Mouse (Mus musculus) erythroblast, embryonic 14.5 days (primary cell): ENCODE data around the gene Usp44. TPM values are rescaled to one million over a fixed set of nuclear protein-coding genes. Genes with fewer than 3 reads are reported as not detected.
"Not testable (repeated sequence)": the region's sequence is repeated elsewhere in the genome, so short reads cannot be mapped to it uniquely, and the experiment has no call there.

ENCODE experiments used
- H3K27me3 ChIP-seq: 2 replicates; pipeline ENCODE4 v1.6.1; 2012; ENCODE audit warnings: inconsistent platforms; ENCODE audit not compliant: control insufficient read depth
- H3K36me3 ChIP-seq: 2 replicates; pipeline ENCODE4 v1.6.1; 2012; ENCODE audit warnings: mild to moderate bottlenecking, inconsistent platforms; ENCODE audit not compliant: control insufficient read depth
- H3K4me1 ChIP-seq: 2 replicates; pipeline ENCODE4 v1.6.1; 2012; ENCODE audit warnings: inconsistent platforms; ENCODE audit not compliant: control insufficient read depth
- H3K4me3 ChIP-seq: replicated peaks from 2 replicates; pipeline ENCODE3; 2012; ENCODE audit warnings: moderate library complexity, mild to moderate bottlenecking, inconsistent platforms
- H3K9me3 ChIP-seq: 2 replicates; pipeline ENCODE4 v1.6.1; 2012; ENCODE audit warnings: low read length, inconsistent platforms, mixed read lengths; ENCODE audit not compliant: control insufficient read depth
- GATA1 ChIP-seq: IDR thresholded peaks from 2 replicates; pipeline ENCODE4 v1.6.1; 2012; ENCODE audit warnings: low read length, inconsistent platforms, mixed read lengths
- TAL1 ChIP-seq: IDR thresholded peaks from 3 replicates; pipeline ENCODE4 v1.6.1; 2012; ENCODE audit warnings: low read length, inconsistent platforms, mixed read lengths
- polyA plus RNA-seq: library from polyadenylated mRNA; stranded (reverse); fragments of >175 nt; gene quantifications from 2 replicates; pipeline ENCODE4 v1.2.3, GENCODE M21; 2012

Gene Usp44
- polyA plus RNA-seq, result not detected in 2 replicates

DNA sequence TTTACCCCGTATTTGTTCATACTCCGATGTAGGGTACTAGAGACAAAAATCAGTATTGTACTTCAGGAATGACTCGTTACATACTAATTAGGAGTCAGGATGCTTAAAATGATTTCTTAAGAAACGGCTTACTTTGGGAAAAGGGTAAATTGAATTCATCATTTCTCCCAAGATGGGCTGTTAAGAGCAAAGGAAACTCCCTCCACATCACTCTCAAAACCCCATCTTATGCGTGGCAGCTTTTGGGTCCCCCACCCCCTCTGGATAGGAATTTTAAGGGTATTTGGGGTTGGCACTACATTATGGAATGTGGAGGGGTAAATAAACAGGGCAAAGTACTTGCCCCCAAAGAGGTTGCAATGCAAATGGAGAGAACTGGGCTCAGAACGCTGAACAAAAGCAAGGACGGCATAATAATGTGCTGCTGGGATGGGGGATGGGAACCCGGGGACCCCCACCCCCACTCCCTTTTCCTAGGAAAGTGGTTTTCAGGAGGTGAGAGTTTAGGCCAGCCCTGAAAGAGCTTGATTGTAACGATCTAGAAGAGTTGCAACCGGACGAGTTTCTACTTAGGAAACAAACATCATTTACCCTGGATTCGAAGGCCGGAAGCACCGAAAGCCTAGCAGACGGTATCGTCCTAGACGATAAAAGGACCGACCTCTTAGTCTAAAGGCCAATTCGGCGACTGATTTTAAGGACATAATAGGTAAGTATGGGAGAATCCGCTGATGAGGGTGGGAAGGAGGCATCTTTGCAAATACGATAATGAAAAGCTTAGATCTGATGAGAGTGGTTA, at the start of gene Usp44:
Gene Usp44 (plus strand): TSS at position 625 of the 799 bp plus-strand sequence.
- H3K36me3 ChIP-seq, result no peaks in the 10 kb centered on the region
- no peak within 1 kb of the TSS for H3K4me3 ChIP-seq
- H3K4me1 ChIP-seq, result peaks cover 13% of the 10 kb centered on the region
- no peak for TF ChIP-seq TAL1
- H3K9me3 ChIP-seq, result peaks cover 8% of the 10 kb centered on the region
- H3K27me3 ChIP-seq, result peaks cover 81% of the 10 kb centered on the region

- no peaks in the 10 kb centered on the region for H3K9me3 ChIP-seq
- H3K36me3 ChIP-seq, result no peaks in the 10 kb centered on the region
- no peaks in the 10 kb centered on the region for H3K4me1 ChIP-seq
- no peak for TF ChIP-seq TAL1
- H3K27me3 ChIP-seq, result no peaks in the 10 kb centered on the region
- H3K4me3 ChIP-seq, result no peak overlapping the region
Measured at GRCm38 (mm10) chr10:93783216-93784013, 47.9 kb upstream of the Usp44 start.

DNA sequence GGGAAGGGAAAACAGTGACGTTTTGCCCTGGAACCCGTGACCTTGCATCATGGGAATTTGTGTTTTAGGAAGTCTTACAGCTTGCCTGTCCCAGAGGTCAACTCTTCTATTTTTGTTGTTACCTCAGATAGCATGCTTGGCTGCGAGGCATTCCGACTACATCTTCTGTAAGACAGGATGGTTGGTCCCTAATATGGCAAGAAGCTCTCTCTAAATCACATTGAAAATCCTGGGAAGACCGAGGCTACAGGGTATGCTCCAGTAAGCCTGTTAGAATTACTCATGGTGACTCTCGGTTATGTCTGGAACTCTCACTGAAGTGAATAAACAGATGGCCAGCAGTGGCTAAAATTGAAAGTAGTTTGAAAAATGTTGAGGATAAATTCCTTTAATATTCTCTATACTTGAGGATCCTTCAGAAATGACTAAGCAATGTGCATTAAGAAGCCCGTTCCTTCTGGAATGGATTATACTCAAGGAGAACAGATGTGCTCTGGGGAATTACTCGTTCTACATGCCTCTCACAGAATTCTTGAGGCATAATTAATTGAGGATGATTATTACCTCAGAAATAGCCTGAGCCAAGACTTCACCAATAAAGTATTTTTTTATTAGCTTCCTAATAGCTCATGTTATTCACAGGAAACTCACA, 31.5 kb upstream of the Usp44 start:
- no peaks in the 10 kb centered on the region for H3K4me1 ChIP-seq
- no peaks in the 10 kb centered on the region for H3K36me3 ChIP-seq
- no peak for TF ChIP-seq TAL1
- no peak for TF ChIP-seq GATA1
- H3K27me3 ChIP-seq, result no peaks in the 10 kb centered on the region; the same call in 1 of the 2 replicates
- H3K9me3 ChIP-seq, result no peaks in the 10 kb centered on the region
- no peak overlapping the region for H3K4me3 ChIP-seq

GRCm38 (mm10) chr10:93800363-93800722, 31.0 kb upstream of the Usp44 start:
- Histone ChIP-seq H3K9me3 (no peaks in the 10 kb centered on the region), H3K36me3 (no peaks in the 10 kb centered on the region), H3K27me3 (no peaks in the 10 kb centered on the region; the same call in 1 of the 2 replicates), H3K4me3 (no peak overlapping the region), H3K4me1 (no peaks in the 10 kb centered on the region)
- TF ChIP-seq GATA1 (no peak), TAL1 (no peak)

GRCm38 (mm10) chr10:93800895-93801294, 30.5 kb upstream of the Usp44 start:
- no peaks in the 10 kb centered on the region for H3K9me3 ChIP-seq
- H3K4me1 ChIP-seq, result no peaks in the 10 kb centered on the region
- TF ChIP-seq GATA1 (no peak), TAL1 (no peak)
- H3K4me3 ChIP-seq, result no peak overlapping the region
- H3K27me3 ChIP-seq, result no peaks in the 10 kb centered on the region; the same call in 1 of the 2 replicates
- H3K36me3 ChIP-seq, result no peaks in the 10 kb centered on the region

DNA sequence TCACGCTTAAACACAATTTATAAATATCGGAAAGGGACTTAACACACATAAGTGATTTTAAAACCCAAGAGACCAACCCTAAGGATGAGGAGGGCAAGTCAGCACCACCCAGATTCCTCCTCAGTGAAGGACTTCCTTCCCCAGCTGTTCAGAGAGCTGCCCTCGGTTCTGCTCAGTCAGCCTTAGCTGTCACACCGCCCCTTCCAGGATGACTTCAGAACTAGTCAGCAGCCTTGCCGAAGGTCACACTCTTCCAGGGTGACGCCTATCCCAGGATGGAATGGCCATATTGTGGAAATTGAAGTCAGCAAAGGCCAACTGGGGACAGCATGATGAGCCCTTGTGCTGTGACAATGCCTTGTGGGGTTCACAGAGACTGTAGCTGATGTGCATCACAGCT, 28.2 kb upstream of the Usp44 start:
- TF ChIP-seq TAL1, result no peak
- TF ChIP-seq GATA1, result no peak
- no peaks in the 10 kb centered on the region for H3K9me3 ChIP-seq
- no peaks in the 10 kb centered on the region for H3K4me1 ChIP-seq
- H3K4me3 ChIP-seq, result no peak overlapping the region
- no peaks in the 10 kb centered on the region for H3K36me3 ChIP-seq
- no peaks in the 10 kb centered on the region; the same call in 1 of the 2 replicates for H3K27me3 ChIP-seq

- H3K27me3 ChIP-seq, H3K4me3 ChIP-seq, H3K36me3 ChIP-seq, H3K4me1 ChIP-seq, H3K9me3 ChIP-seq: not testable (repeated sequence)
Measured at GRCm38 (mm10) chr10:93809438-93809837, 21.9 kb upstream of the Usp44 start.

- no peak for TF ChIP-seq GATA1
- no peak for TF ChIP-seq TAL1
- Histone ChIP-seq H3K9me3 (no peaks in the 10 kb centered on the region), H3K27me3 (no peaks in the 10 kb centered on the region), H3K4me1 (no peaks in the 10 kb centered on the region), H3K36me3 (no peaks in the 10 kb centered on the region), H3K4me3 (no peak overlapping the region)
Measured at GRCm38 (mm10) chr10:93810590-93811185, 20.7 kb upstream of the Usp44 start.

DNA sequence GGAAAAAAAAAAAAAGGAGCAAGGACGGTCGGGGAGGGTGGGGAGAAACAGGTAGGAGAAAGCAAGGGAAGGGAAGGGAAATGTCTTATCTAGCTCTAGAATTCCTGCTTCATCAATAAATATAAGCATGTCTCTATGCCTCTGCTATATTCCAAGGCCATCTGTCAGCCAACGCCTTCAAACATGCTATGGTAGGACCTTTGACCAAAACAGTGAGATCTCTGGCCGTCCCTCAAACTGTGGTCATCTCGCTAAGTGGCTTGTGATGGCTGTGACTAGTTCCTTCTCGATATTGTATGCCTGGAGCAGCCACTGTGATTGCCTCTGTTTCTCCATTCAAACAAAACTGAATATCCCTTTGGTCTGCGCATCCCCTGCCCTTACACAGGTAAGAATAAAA, 19.3 kb upstream of the Usp44 start:
- no peak for TF ChIP-seq GATA1
- no peak for TF ChIP-seq TAL1

More for the DNA sequence above, 19.3 kb upstream of the Usp44 start:
- no peaks in the 10 kb centered on the region for H3K27me3 ChIP-seq
- no peaks in the 10 kb centered on the region for H3K4me1 ChIP-seq
- no peak overlapping the region for H3K4me3 ChIP-seq
- H3K36me3 ChIP-seq, result no peaks in the 10 kb centered on the region
- no peaks in the 10 kb centered on the region for H3K9me3 ChIP-seq
